Mouse (Mus musculus) spleen, adult 18-20 months (tissue): ENCODE data around the gene Gh.

ENCODE experiments used
- DNase-seq, 2 experiments: peaks; one replicate each; pipeline ENCODE4 v3.0.0; 2022; ENCODE audit warnings: mixed read lengths in 2 of 2

Gene Gh

GRCm38 (mm10) chr11:106307432-106307831 is 5.8 kb upstream of the Gh start:
- DNase-seq, result no peak

DNA sequence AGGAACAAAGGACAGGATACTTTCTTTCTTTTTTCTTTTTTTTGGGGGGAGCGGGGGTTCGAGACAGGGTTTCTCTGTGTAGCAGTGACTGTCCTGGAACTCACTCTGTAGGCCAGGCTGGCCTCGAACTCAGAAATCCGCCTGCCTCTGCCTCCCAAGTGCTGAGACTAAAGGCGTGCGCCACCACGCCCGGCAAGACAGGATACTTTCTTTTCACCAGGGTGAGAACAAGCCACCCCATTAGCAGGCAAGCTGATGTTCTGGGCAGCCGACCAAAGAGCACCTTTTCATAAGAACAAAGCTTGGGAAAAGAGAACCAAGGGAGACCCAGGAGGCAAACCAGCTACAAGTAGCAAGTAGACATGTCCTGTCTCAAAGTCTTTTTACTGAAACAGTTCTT is 5.1 kb upstream of the Gh start:
- peak in 1 of 2 experiments; percentile 16 for DNase-seq

- no peak for DNase-seq
These were observed 4.4 kb upstream of the Gh start for GRCm38 (mm10) chr11:106306065-106306385.

GRCm38 (mm10) chr11:106305348-106306064 is 3.8 kb upstream of the Gh start:
- DNase-seq, result peak; percentile 40 to 51

- peak; percentile 57 to 77 for DNase-seq
These were observed 969 bp upstream of the Gh start for GRCm38 (mm10) chr11:106302634-106303033.

DNA sequence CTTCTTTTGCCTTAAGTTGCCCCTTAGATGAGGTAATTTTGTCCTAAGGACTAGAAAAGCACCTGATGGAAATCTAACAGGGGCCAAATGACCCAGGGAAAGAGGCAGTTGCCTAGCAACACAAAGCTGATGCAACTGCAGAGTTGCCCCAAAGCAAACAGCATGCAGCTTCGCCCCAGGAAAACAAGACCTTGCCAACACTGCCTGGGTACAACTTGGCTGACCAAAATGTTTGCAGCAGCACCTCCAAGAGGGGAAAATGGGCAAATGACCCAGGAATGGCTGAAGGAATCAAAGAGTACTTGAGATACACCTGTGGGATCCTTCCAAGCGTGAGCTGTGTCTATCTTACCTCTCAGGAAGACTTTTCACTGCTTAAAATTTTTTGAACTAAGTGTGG is 9.8 kb downstream of the Gh start:
- no peak for DNase-seq

DNA sequence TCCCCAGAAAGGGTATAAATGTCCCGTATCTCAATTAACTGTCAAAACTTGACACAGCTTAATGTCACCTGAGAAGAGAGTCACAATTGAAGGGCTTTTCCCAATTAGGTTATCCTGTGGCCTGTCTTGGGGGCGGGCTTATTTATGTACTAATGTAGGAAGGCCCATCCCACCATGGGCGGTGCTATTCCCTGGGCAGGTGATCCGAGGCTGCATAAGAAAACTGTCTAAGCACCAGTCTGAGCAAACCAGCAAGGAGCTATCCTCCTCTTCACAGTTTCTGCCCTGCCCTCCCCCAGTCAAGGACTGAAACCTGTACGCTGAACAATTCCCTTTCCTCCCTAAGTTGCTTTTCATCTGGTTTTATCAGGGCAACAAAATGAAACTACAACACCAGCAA is 11.3 kb downstream of the Gh start:
- no peak for DNase-seq

- DNase-seq, result no peak
These were observed 12.3 kb downstream of the Gh start for GRCm38 (mm10) chr11:106289369-106289768.

GRCm38 (mm10) chr11:106286987-106287386 is 14.7 kb downstream of the Gh start:
- DNase-seq, result no peak

DNA sequence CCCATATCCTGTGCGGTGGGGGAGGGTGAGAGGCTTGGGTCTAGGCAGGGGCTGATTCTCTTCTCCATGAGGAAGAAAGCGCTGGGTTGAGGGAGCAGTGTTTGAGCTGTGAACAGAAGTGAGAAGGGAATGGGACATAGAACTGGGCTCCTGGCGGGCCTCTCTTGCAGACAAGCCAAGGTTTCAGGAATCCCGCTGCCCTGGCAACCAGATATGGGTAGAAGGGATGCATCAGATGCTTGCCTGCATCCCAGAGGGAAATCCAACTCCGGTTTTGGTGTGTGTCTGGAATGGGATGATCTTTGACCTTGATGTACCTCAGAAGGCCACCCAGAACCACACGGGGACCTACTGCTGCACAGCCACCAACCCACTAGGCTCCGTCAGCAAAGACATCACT is 15.5 kb downstream of the Gh start:
- no peak for DNase-seq

DNA sequence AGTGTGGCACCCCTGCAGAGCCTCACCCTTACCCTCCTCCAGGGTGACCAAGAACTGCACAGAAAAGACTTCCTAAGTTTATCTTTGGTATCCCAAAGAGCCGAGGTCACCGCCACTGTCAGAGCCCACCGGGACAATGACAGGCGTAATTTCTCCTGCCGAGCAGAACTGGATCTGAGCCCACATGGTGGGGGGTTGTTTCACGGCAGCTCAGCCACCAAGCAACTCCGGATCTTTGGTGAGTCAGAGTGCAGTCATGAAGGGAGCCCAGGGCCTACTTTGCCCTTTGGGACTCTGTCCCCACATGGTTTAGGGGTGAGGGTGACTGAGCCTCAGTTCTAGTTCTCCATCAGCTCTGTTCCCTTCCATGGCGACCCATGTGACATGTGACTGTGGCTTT is 17.5 kb downstream of the Gh start:
- no peak for DNase-seq

DNA sequence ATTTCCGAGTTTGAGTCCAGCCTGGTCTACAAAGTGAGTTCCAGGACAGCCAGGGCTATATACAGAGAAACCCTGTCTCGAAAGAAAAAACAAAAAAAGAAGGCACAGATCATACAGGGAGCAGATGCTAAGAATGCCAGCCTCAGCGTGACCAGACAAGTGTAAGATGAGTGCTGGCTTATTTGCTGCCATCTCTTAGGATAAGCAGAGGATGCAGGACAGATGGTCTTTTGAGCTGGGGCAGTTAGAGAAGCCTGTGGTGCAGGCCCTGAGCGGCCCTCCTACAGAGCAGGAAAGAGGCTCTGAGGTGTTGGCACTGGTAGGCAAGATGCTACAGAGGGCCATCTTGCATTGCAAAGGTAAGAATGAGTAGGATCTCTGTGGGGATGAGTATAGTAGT is 18.3 kb downstream of the Gh start:
- no peak for DNase-seq

DNA sequence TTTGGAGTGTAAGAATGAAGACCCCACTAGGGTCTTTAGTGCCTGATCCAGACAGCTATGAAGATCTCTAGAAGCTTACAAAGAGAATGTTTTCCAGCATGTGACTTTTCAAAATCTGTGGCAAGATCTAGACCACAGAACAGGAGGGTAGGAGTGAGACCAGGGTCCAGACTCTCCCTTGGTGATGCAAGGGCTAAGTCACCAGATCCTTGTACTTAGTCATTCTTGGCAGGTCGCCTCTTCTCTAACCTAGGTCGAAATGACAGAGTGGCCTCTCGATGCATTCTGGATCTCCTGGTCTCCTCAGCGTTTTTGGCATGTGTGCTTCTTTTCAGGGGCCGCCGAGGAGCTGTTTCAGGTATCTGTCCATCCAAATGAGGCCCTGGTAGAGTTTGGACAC is 19.2 kb downstream of the Gh start:
- no peak for DNase-seq

DNA sequence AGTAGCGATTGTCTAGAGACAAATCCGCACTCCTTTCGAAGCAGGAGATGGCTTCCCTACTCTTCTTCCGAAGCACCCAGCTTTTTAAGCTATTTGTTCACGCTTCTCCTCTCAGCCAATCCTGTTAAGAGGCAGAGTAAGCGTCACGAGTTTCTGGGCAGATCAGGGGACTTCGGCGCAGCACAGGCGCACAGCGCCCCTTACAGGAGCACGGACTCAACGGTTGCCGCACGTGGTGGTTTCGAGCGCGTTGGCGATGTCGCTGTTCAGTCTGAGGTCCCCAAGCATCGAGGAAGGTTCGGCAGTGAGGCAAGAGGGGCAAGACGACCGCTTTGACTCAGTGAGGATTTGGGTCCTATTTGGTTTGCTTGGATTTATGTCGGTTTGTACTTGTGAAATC is 25.2 kb downstream of the Gh start, which contains the start of gene Tcam1:
TSS of gene Tcam1 (plus strand) at position 219 of the 400 bp plus-strand sequence.
- DNase-seq, result peak; percentile 84 to 95

GRCm38 (mm10) chr11:106274971-106275411 is 26.7 kb downstream of the Gh start:
- DNase-seq, result no peak

- no peak for DNase-seq
These were observed 27.3 kb downstream of the Gh start for GRCm38 (mm10) chr11:106274374-106274773.

GRCm38 (mm10) chr11:106273811-106274210 is 27.9 kb downstream of the Gh start:
- no peak for DNase-seq

- no peak for DNase-seq
These were observed 28.4 kb downstream of the Gh start for GRCm38 (mm10) chr11:106273311-106273684.

DNA sequence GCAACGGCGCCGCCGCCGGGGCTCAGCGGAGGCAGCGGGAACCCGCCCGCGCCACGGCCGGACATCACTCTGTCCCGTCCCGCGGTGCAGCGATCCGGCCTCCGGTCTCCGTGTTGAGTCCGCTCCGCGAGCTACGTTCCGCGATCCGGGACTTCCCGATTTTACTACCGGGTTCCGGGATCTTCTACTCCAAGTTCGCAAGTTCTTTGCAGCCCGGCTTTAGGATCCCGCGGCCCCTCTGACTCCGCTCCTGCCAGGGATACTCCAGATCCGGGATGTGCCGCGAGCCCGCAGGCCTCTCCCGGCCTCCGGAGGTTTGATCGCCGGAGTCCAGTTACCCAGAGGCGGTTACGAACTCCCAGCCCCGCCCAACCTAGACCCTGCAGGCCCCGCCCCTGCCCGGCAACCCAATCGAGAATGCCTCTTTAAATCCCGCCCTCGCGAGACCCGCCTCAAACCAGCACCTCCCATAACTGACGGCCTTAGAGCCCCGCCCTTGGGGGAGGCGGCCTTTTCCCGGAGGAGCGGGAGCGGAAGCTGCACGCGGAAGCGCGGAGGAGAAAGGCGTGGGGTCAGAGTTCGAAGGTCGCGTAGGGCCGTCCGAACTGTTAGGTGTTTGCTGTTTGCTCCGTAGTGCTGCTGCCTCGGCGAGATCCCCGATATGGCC is 28.9 kb downstream of the Gh start, which contains the start of gene Smarcd2:
TSS of gene Smarcd2 (minus strand) at position 329 of the 667 bp plus-strand sequence.
- DNase-seq, result peak; percentile 98 to 99

DNA sequence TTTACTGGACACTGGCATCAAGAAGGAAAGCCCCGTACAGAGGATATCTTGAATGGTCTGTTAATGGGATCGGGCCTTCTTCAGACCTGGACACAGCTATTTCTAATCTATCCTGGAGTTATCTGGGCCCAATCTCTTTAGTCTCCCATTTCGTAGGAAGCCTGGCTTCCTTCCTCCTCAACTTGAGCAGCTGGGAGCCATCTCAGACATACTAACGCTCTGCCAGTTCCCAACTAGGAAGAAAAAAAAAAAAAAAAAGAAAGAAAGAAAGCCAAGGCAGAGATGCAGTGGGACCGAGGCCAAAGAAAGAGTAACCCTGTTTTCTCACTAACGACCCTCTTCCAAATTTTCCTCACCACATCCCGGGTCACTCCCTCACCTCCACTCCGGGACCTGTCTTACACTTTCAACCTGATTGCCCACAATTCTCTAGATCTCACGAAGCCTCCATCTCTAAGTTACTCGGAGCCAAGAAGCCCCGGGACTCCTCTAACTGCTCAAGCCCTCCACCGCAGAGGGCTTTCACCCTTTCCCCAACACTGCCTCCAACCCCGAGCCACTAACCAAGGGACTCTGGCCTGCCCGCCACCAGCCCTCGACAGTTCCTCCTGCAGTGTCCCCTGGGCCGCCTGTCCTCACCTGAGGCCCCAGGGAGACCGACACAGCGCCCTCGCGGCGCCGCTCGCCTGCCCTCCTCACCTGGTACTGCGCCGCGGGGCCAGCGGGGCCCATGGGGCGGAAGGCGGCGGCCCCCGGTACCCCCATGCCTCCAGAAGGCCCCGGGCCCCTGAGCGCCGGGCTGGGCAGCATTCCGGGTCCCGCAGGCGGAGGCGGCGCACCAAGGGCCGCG is 29.6 kb downstream of the Gh start:
- DNase-seq, result peak; percentile 52 to 61

DNA sequence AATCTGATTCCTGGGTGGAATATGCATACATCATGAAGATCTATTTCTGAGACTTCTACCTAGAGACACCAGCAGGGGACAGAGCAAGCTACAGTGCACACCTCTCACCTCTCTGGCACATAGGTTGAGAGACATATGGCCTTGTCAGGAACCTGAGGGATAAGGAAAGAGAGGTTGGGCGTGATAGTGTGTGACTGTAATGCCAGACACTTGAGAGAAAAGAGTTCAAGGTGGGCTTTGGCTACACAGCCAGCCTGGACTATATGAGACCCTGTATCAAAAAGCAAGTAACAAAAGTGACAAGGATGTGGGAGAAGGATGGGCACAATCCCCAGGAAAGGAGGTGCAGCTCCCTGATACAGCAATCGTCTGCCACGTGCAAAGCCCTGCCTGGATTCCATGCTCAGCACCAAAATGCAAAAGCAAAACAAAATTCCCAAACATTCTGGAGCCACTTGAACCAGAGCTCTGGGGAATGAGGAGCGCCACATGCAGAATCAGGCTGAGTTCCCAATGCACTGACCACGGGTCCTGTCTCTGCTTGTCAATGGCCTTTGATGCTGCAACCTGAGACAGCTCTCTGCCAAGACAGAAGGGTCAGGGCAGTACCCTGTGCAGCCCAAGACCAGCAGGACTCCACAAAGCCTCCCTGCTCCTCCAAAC is 30.4 kb downstream of the Gh start:
- DNase-seq, result no peak

DNA sequence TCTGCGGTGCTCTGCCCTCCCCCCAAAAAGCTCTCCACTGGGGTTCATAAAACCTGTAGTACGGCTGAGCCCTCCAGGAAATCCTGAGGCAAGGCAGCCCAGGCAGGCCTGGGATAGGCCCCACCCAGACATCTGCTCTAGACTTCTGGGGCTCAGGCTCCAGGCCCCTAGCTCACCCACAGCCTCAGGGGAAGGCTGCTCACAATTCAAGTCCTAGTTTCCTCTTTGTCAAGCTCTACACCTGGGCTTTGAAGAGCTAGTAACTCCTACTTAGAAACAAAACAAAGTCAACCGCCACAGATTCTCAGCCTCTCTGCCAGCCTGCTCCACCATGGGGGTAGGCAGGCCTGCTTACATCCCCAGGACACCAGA is 32.6 kb downstream of the Gh start:
- DNase-seq, result no peak
